Mouse (Mus musculus): Measurements from ENCODE around the gene Actl6b.
"Not testable (repeated sequence)": the region's sequence is repeated elsewhere in the genome, so short reads cannot be mapped to it uniquely, and the experiment has no call there.

Actl6b gene

GRCm38 (mm10) chr5:137601365-137601729, 48.0 kb downstream of the Actl6b start:
- DNase-seq (ENCODE audit: low read depth, low spot score), result no peak

GRCm38 (mm10) chr5:137607860-137608653, 54.7 kb downstream of the Actl6b start:
- no peak for DNase-seq (ENCODE audit: low read depth, low spot score)

- no peak for DNase-seq (ENCODE audit: low read depth, low spot score)
Measured at GRCm38 (mm10) chr5:137608654-137609190, 55.4 kb downstream of the Actl6b start.

GRCm38 (mm10) chr5:137609292-137609691, 56.0 kb downstream of the Actl6b start:
- no peak for DNase-seq (ENCODE audit: low read depth, low spot score)

GRCm38 (mm10) chr5:137610056-137610455, 56.7 kb downstream of the Actl6b start:
- no peak for DNase-seq (ENCODE audit: low read depth, low spot score)

GRCm38 (mm10) chr5:137610548-137611244, 57.4 kb downstream of the Actl6b start:
- no peak for DNase-seq (ENCODE audit: low read depth, low spot score)

- DNase-seq (ENCODE audit: low read depth, low spot score), result no peak
Measured at GRCm38 (mm10) chr5:137611245-137611602, 57.9 kb downstream of the Actl6b start.

- no peak for DNase-seq (ENCODE audit: low read depth, low spot score)
Measured at GRCm38 (mm10) chr5:137613076-137613475, 59.8 kb downstream of the Actl6b start.

GRCm38 (mm10) chr5:137613550-137613949, 60.2 kb downstream of the Actl6b start, which contains the start of gene Pcolce:
Gene Pcolce (minus strand): TSS chr5:137613784.
- no peak for DNase-seq (ENCODE audit: low read depth, low spot score)

GRCm38 (mm10) chr5:137614921-137615320, 61.6 kb downstream of the Actl6b start:
- DNase-seq (ENCODE audit: low read depth, low spot score), result not testable (repeated sequence)

GRCm38 (mm10) chr5:137615347-137615746, 62.0 kb downstream of the Actl6b start:
- DNase-seq (ENCODE audit: low read depth, low spot score), result no peak
